Mouse (Mus musculus) small intestine, adult 2 months (tissue): ENCODE data around the gene Pbx2. TPM values are rescaled to one million over a fixed set of nuclear protein-coding genes. Genes with fewer than 3 reads are reported as not detected.
A peak's percentile ranks its signal among the peaks of the same experiment; 100 is the strongest.

Experiments
- H3K27ac ChIP-seq: fragments of 200-500 bp; 2 replicates; pipeline ENCODE4 v1.5.1; 2012; ENCODE audit warnings: low read depth, low read length, control low read depth, inconsistent platforms; ENCODE audit not compliant: insufficient read depth
- H3K27me3 ChIP-seq: fragments of 200-500 bp; 2 replicates; pipeline ENCODE4 v1.6.1; 2012; ENCODE audit warnings: mild to moderate bottlenecking, moderate library complexity, low read length, inconsistent platforms; ENCODE audit not compliant: control insufficient read depth, insufficient read depth
- H3K36me3 ChIP-seq: fragments of 200-500 bp; 2 replicates; pipeline ENCODE4 v1.6.1; 2012; ENCODE audit warnings: mild to moderate bottlenecking, low read length, control low read depth, inconsistent platforms; ENCODE audit not compliant: control insufficient read depth, insufficient read depth
- H3K4me1 ChIP-seq: fragments of 200-500 bp; 2 replicates; pipeline ENCODE4 v1.6.1; 2012; ENCODE audit warnings: low read length, inconsistent platforms, mixed read lengths; ENCODE audit not compliant: control insufficient read depth, insufficient read depth, insufficient read length
- H3K4me3 ChIP-seq: fragments of 200-500 bp; 2 replicates; pipeline ENCODE4 v1.5.1; 2012; ENCODE audit warnings: low read depth, mild to moderate bottlenecking, control low read depth, inconsistent platforms, low read length, moderate library complexity
- CTCF ChIP-seq: fragments of 200-500 bp; IDR thresholded peaks from 2 replicates; pipeline ENCODE4 v1.5.1; 2012; ENCODE audit warnings: low read depth, mild to moderate bottlenecking, control low read depth, inconsistent platforms, low read length, moderate library complexity, mixed read lengths; ENCODE audit not compliant: insufficient replicate concordance, insufficient read length; ENCODE audit errors: extremely low read depth
- POLR2A ChIP-seq: fragments of 200-500 bp; IDR thresholded peaks from 2 replicates; pipeline ENCODE4 v1.6.1; 2012; ENCODE audit warnings: low read depth, mild to moderate bottlenecking, control low read depth, inconsistent platforms, low read length, moderate library complexity
- WGBS: fragments of 180-500 bp; shearing (Covaris S2); methylation state at CpG from one replicate; pipeline ENCODE4 v1.1.7; 2018; 5-methylcytosine and 5-hydroxymethylcytosine counted together
- polyA plus RNA-seq: library from polyadenylated mRNA; depleted of rRNA; stranded (reverse); fragments of >200 nt; gene quantifications from 2 replicates; pipeline ENCODE4 v1.2.3, GENCODE M21; 2012

Gene Pbx2
- polyA plus RNA-seq, 1 experiment: 32.2 TPM

DNA sequence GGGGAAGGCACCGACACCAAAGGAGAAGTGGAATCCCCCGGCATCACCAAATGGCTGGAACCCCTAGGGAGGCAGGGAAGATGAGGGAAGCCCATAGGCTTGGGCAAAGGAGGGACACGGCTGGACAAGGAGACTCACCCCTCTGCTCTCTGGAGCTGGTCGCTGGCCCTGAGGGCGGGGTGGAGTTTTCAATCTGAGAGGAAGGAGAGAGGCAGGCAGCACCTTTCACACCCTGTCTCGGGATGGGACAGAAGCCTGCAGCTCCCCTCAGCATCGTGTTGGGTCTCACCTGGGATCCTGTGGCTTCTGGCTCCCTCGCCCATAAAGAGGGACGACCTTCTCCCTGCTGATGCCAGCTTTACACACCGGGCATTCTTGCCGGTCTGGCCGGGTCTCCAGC is 10.7 kb downstream of the Pbx2 start:
- TF ChIP-seq POLR2A (no peak), CTCF (no peak)
- H3K27ac ChIP-seq: no peak overlapping the region

DNA sequence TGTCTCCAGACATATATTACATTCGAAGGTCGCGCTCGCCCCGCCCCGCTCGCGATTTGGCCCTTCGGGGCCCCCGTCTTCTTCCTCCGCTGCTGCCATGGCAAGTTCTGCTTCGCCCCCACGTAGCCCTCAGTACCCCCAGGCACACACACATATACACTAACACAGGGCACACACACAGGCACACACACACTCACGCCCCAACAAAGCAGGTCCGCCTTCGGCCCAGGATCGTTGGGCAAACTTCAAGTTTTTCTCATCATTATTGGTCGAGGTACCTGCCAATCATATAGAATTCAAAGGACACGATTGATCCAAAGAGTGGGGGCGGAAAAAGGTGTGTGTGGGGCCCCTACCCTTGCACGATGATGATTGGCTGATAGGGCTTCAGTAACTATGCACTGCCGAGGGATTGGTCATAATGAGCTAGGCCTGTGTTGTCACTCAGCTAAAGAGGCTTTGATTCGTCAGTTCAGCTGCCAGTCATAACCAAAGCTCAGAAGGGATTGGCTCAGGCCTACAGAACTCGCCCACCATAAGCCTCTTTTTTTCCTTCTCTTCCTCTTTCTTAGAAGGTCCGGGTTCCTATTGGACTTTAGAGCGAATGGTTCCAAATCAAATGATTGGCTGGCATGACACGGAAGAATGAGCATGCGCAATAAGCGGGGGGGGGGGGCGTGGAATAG is 12.5 kb downstream of the Pbx2 start, which contains the start of gene Rnf5:
Gene Rnf5, minus strand, starts transcription at position 316 of the 686 bp plus-strand sequence.
- WGBS: 1% methylated on average over 30 of the region's 30 CpGs
- Histone ChIP-seq H3K4me3 (peak within 1 kb of the TSS; percentile 97), H3K27ac (peak within 1 kb of the TSS; percentile 100), H3K36me3 (peaks cover 11% of the 10 kb centered on the region), H3K27me3 (no peaks in the 10 kb centered on the region), H3K4me1 (peaks cover 30% of the 10 kb centered on the region)
- no peak for TF ChIP-seq CTCF
- TF ChIP-seq POLR2A: peak; percentile 49; the same call in 1 of the 2 replicates

More for the DNA sequence above, 10.7 kb downstream of the Pbx2 start:
- peaks cover 17% of the 10 kb centered on the region for H3K4me1 ChIP-seq
- H3K4me3 ChIP-seq: no peak overlapping the region
- no peaks in the 10 kb centered on the region for H3K27me3 ChIP-seq
- peaks cover 11% of the 10 kb centered on the region for H3K36me3 ChIP-seq
- WGBS: 76% methylated on average over 12 of the region's 12 CpGs

DNA sequence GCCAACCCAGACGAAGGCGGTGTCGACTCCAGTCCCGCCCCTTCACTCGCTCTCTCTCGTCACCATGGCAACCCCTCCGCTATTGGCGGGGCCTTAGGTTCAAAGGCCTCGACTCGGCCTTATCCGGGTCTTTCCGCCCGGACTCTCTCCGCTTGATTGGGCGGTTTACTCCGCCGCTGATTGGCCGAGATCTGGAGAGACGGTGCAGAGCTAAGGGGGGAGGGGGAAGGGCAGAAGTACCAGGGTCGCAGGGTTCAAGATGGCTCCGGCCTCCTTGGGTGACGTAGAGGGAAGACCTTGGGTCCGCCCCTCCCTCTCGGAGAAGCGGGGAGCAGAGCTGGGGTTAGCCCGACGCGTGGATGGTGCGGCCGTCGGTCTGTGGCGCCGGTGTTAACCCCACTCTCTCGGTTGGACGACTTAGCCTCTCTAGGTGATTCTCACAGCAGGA is 13.0 kb downstream of the Pbx2 start, which contains the start of gene Agpat1:
Gene Agpat1, plus strand, starts transcription at position 202 of the 448 bp plus-strand sequence.
- H3K4me3 ChIP-seq: peak within 1 kb of the TSS; percentile 97
- H3K27ac ChIP-seq: peak within 1 kb of the TSS; percentile 100
- under 1% methylated on average over 35 of the region's 35 CpGs for WGBS
- no peaks in the 10 kb centered on the region for H3K27me3 ChIP-seq
- H3K36me3 ChIP-seq: peaks cover 11% of the 10 kb centered on the region
- TF ChIP-seq POLR2A (peak; percentile 91), CTCF (no peak)
- peaks cover 33% of the 10 kb centered on the region for H3K4me1 ChIP-seq

DNA sequence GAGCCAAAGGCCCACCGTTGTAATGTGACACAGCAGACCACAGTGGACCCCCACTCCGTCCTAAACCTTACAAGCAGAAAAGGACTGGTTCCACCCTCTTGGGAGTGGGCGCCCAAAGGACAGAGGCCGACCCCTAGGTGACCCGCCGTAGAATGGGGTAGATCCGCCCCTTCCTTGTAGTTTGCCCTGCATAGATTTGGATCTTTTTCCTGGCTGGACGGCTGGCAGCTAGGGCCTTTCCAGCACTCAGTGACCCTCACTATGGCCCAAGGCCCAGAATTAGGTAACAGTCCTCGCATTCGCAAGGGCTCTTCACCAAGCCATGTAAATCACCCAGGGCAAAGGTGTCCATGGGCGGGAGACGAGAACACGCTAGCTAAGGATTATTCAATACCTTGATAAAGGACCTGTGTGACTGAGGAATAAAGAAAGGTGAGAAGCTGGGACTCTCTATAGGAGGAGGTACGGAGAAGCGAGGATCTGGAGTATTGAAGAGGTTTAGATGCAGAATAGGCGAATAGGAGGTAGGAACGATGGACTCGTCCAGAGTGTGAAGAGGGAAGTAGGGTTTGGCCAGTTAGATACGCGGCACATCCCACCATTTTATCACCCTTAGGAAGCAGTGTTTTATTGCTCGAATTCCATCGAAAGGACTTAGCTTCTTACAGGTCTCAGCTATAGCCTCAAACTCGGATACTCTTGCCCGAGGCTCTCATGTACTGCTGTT is 13.6 kb downstream of the Pbx2 start:
- WGBS: 4% methylated on average over 24 of the region's 24 CpGs

DNA sequence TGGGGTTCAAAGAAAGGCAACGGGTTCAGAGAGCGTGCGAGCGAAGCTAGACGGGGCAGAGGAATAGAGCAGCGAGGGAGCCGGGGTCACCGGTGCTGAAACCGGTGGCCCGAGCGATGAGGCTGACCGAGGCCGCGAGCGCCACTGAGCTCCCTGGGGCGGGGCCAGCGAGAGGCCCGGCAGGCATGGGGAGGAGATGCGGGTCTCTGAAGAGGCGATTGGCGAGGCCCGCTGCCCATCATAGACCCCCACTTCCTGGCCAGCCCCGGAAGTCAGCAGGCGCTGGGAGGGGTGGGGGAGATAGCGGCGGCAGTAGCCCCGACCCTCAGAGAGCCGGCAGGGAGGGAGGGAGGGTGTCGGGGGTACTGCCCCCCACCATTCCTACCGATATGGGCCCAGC is 14.5 kb downstream of the Pbx2 start:
- under 1% methylated on average over 30 of the region's 30 CpGs for WGBS
- no peaks in the 10 kb centered on the region for H3K27me3 ChIP-seq

More for the DNA sequence above, 13.6 kb downstream of the Pbx2 start:
- Histone ChIP-seq H3K4me3 (peak overlapping the region; percentile 73), H3K36me3 (peaks cover 11% of the 10 kb centered on the region), H3K27me3 (no peaks in the 10 kb centered on the region), H3K4me1 (peaks cover 33% of the 10 kb centered on the region), H3K27ac (peak overlapping the region; percentile 100)
- no peak for TF ChIP-seq POLR2A
- no peak for TF ChIP-seq CTCF

DNA sequence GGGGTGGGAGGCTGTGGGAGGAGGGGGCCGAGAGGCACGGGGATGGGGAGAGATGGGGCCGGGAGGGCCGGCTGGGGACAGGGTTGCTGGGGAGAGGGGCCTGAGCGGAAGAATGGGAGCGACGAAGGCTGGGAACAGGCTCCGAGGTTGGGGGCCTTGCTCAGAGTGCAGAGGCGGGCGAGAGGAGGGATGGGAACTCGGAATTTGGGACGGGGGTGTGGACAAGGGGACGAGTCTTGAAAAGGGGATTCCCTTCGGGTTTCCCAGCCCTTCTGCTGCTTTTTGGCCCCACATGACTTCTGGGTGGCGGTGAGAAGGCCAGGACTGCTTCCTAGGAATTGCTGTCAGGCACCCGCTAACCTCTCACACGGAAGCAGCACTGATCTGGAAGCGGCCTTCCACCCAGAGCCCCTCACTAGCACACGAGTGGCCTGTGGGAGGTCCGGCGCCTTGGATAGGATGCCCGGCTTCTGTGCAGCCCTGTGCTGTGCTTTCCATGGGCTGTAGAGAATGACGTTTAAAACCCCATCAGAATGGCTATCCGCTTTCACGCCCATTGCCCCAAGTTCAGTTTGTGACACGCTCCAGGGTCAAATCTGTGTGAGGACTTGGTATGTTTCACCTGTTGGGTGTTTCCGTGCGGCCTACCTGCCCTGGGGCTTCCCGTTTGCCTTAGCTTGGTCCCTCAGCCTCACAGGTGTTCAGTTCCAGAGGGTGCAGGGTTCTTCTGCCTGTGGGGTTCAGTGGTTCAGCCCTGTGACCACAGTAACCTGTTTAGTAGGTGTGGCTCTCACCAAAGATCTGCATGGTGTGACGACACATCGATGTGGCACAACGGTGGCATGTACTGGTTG is 15.3 kb downstream of the Pbx2 start:
- TF ChIP-seq CTCF (no peak), POLR2A (no peak; the same call in 1 of the 2 replicates)
- 3% methylated on average over 32 of the region's 32 CpGs for WGBS
- H3K27me3 ChIP-seq: no peaks in the 10 kb centered on the region

More for the DNA sequence above, 14.5 kb downstream of the Pbx2 start:
- H3K27ac ChIP-seq: peak overlapping the region; percentile 100
- peak overlapping the region; percentile 73 for H3K4me3 ChIP-seq
- H3K4me1 ChIP-seq: peaks cover 31% of the 10 kb centered on the region
- no peak for TF ChIP-seq CTCF
- peak; percentile 97 for TF ChIP-seq POLR2A
- H3K36me3 ChIP-seq: peaks cover 8% of the 10 kb centered on the region

More for the DNA sequence above, 15.3 kb downstream of the Pbx2 start:
- H3K36me3 ChIP-seq: peaks cover 12% of the 10 kb centered on the region
- H3K27ac ChIP-seq: peak overlapping the region; percentile 79
- H3K4me3 ChIP-seq: peak overlapping the region; percentile 73
- peaks cover 31% of the 10 kb centered on the region for H3K4me1 ChIP-seq
